Mouse (Mus musculus): ENCODE measurements around the gene Klf6. TPM values are rescaled to one million over a fixed set of nuclear protein-coding genes. Genes with fewer than 3 reads are reported as not detected.

Klf6 gene
- polyA plus RNA-seq, 1 experiment from 2014 or later: 59.0 TPM

DNA sequence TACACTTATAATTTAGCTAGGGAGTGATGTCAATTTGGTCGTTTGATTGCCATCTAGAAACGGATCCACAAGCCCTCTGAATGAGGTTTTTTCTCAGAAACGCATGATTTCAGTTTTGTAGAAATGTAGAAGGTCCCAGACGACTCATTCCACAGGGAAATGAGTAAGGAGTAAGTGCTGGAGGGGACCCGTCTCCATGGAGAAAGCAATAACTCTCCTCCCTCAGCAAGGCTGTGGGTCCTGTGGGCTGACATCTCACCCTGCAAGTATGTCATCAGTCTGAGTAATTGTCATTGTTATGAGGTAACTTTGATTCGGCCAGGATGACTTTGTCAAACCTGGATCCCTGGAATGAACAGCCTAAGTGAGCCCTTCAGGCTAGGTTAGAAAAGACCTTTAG is 4.8 kb downstream of the Klf6 start:
- no peaks in the 10 kb centered on the region for H3K9me3 ChIP-seq
- H3K4me3 ChIP-seq: no peak overlapping the region
- no peaks in the 10 kb centered on the region for H3K27me3 ChIP-seq (ENCODE audit: insufficient read depth, poor library complexity, severe bottlenecking)
- peaks cover 43% of the 10 kb centered on the region for H3K36me3 ChIP-seq
- no peak for DNase-seq (ENCODE audit: low spot score)
- 88% methylated on average over 6 of the region's 6 CpGs for WGBS
- H3K27ac ChIP-seq: no peak overlapping the region
- H3K4me1 ChIP-seq (replicated peaks): peaks cover 46% of the 10 kb centered on the region

DNA sequence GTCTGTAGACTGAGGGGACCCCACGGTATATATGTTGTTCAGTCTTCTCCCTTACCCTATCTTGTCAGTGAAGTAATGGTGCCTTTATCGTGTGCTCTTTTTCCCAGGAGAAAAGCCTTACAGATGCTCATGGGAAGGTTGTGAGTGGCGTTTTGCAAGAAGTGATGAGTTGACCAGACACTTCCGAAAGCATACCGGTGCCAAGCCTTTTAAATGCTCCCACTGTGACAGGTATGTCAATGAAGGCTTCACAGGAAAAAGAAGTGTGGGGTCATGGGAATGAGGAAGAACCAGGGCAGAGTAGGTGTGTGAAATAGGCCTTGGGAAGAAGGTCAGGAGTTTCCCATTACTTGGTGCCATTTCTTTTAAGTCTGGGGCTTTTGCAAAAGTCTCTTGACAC is 5.2 kb downstream of the Klf6 start:
- no peaks in the 10 kb centered on the region for H3K9me3 ChIP-seq
- WGBS: 92% methylated on average over 5 of the region's 5 CpGs
- peaks cover 46% of the 10 kb centered on the region for H3K4me1 ChIP-seq (replicated peaks)
- H3K27ac ChIP-seq: no peak overlapping the region
- no peak overlapping the region for H3K4me3 ChIP-seq
- no peaks in the 10 kb centered on the region for H3K27me3 ChIP-seq (ENCODE audit: insufficient read depth, poor library complexity, severe bottlenecking)
- DNase-seq (ENCODE audit: low spot score): no peak
- peaks cover 43% of the 10 kb centered on the region for H3K36me3 ChIP-seq

DNA sequence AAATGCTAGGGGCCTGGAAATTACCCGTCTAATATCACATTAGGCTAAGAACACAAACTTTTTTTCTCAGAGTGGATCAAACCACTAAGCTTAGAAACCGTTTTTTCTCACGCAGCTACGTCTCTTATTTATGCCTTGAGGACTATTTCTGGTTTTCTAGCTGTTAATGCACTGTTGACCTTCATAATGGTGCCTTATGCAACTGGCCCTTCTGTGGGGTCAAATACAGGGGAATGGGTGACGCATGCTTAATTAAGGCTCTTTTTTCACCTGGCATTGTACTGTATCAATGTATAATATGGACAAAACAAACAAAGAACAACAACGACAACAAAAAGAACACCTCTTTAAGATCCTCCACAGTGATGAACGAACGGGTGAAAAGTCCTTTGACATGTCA is 7.1 kb downstream of the Klf6 start:
- H3K27ac ChIP-seq: no peak overlapping the region
- no peaks in the 10 kb centered on the region for H3K27me3 ChIP-seq (ENCODE audit: insufficient read depth, poor library complexity, severe bottlenecking)
- 84% methylated on average over 8 of the region's 8 CpGs for WGBS
- peaks cover 40% of the 10 kb centered on the region for H3K4me1 ChIP-seq (replicated peaks)
- no peak for DNase-seq (ENCODE audit: low spot score)
- no peak overlapping the region for H3K4me3 ChIP-seq
- peaks cover 43% of the 10 kb centered on the region for H3K36me3 ChIP-seq
- H3K9me3 ChIP-seq: no peaks in the 10 kb centered on the region

DNA sequence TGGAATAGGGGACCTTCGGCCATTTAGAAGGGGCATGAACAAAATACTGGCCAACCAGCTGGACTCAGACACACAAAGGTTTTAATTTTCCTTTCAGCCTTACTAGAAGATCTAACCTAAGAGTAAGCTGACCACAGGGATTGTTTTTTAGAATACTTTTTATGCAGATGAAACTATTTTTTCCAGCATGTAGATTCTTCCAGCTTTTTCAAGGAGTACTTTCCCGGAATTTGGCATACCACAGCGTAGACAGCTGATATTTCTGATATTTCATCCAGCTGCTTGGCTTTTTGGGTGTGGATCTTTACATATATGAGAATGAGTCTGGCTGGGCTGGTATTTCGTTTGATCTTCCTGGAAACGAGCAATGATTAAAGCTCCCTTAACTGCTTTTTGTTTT is 8.2 kb downstream of the Klf6 start:
- Histone ChIP-seq H3K4me1 (replicated peaks) (peaks cover 33% of the 10 kb centered on the region), H3K27me3 (ENCODE audit: insufficient read depth, poor library complexity, severe bottlenecking) (no peaks in the 10 kb centered on the region), H3K27ac (peak overlapping the region; percentile 29; the same call in 1 of the 2 replicates), H3K36me3 (peaks cover 43% of the 10 kb centered on the region), H3K9me3 (no peaks in the 10 kb centered on the region), H3K4me3 (no peak overlapping the region; the same call in 1 of the 2 replicates)
- DNase-seq (ENCODE audit: low spot score): no peak
- 50% methylated on average over 5 of the region's 5 CpGs for WGBS

DNA sequence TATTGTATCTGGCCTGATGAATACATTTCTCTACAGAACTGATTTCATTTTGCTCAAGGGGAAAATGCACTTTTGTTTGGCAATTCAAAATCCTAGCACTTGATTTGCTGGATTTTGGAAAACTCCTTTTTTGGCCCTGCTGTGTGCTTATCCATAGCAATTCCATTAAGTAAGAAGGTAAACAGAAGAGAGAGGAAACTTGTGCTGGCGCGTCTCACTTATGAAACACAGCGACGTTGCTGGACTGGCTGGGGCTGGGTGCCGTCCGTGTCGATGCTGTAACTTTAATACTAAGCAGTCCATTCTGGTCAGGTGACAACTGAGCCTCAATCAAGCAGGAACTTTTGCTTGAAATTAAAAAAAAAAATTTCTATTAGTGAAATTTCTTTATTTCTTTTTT is 8.6 kb downstream of the Klf6 start:
- H3K4me1 ChIP-seq (replicated peaks): peaks cover 33% of the 10 kb centered on the region
- 4% methylated on average over 7 of the region's 7 CpGs for WGBS
- H3K27me3 ChIP-seq (ENCODE audit: insufficient read depth, poor library complexity, severe bottlenecking): no peaks in the 10 kb centered on the region
- no peaks in the 10 kb centered on the region for H3K9me3 ChIP-seq
- DNase-seq (ENCODE audit: low spot score): no peak
- no peak overlapping the region for H3K27ac ChIP-seq
- peaks cover 40% of the 10 kb centered on the region for H3K36me3 ChIP-seq
- no peak overlapping the region; the same call in 1 of the 2 replicates for H3K4me3 ChIP-seq

DNA sequence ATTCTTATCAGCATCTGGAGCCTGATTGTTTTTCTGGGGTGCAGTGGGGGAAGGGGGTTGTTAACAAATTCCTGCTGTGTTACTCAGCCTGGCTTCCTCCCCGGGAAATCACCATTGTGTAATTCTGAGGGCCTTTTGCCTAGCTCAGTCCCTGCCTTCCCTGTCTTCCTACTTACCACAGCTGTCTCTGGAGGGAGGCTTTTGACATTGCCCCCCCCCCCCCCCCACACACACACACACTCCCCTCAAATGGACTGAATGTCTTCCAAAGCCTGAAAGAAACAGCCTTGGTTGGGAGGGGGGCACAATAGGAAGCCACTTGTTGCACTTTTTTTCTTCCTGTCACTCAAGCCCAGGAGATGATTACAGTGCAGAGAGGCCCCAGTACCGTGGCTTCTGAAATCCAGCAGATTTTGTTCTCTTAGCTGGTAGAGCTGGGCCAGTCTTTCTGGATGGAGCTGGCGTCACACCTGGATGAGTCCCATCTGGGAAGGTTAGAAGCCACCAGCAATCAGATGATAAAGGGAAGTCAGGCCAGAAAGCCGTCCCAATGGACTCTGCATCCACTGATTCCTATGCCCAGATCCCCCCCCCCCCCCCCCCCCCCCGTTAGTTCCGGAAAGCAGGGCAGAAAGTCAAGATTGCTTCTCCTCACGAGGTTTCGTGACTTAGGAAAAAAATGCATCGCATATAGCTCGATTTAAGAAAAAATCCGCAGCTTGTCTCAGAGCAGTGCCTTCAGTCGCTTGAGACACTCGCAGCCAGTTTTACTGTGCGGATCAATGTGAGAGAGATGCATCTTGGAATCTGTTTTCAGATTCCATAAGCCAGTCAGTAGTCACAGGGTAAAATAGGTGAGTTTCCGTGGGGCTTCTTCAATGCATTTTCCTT is 9.3 kb downstream of the Klf6 start:
- peaks cover 32% of the 10 kb centered on the region for H3K36me3 ChIP-seq
- no peaks in the 10 kb centered on the region for H3K27me3 ChIP-seq (ENCODE audit: insufficient read depth, poor library complexity, severe bottlenecking)
- WGBS: 11% methylated on average over 15 of the region's 15 CpGs
- H3K4me1 ChIP-seq (replicated peaks): peaks cover 25% of the 10 kb centered on the region
- H3K4me3 ChIP-seq: peak overlapping the region; percentile 29
- H3K9me3 ChIP-seq: no peaks in the 10 kb centered on the region
- peak; percentile 52 for DNase-seq (ENCODE audit: low spot score)
- peak overlapping the region; percentile 59; the same call in 1 of the 2 replicates for H3K27ac ChIP-seq

DNA sequence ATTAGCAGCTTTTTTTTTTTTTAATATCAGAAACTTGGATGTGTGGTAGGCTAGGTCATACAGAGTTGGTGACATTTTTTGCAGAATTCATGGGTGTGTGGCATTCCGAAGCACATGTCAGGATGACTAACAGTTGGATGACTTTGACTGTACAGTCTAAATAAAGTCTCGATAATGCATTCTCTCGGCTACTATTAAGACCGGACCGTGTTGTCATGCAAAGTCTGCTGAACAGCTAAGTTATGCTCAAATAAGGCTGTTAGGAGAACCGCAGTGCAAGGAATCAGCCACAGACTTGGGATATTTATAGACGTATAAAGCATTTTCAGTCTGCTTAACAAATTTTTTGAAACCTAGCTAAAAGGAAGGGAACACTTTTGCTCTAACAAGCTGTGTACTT is 10.1 kb downstream of the Klf6 start:
- DNase-seq (ENCODE audit: low spot score): no peak

DNA sequence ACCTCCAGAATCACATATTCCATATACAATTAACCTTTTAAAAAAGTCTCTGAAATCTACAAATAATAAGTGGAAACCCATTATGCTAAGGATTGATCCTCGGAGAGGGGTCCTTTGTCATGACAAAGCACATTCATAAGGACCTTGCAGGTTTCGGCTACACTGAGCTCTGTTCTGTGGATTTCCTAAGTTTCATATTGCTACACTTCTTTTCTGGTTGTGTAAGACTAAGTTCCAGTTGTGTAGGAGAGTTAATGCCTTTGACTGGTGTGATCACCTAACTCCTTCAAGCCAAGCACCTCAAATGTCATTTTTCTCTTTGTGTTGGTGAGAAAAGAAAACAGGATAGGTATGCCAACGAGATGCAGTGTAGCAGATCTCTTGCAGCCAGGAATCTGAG is 12.4 kb downstream of the Klf6 start:
- H3K27ac ChIP-seq: no peak overlapping the region
- H3K4me3 ChIP-seq: no peak overlapping the region
- DNase-seq (ENCODE audit: low spot score): no peak
- peaks cover 2% of the 10 kb centered on the region; the same call in 1 of the 2 replicates for H3K36me3 ChIP-seq
- H3K27me3 ChIP-seq (ENCODE audit: insufficient read depth, poor library complexity, severe bottlenecking): no peaks in the 10 kb centered on the region
- no peaks in the 10 kb centered on the region for H3K9me3 ChIP-seq
- H3K4me1 ChIP-seq (replicated peaks): peaks cover 19% of the 10 kb centered on the region
- 86% methylated on average over 3 of the region's 3 CpGs for WGBS

More for the DNA sequence above, 10.1 kb downstream of the Klf6 start:
- Histone ChIP-seq H3K36me3 (peaks cover 24% of the 10 kb centered on the region), H3K4me1 (replicated peaks) (peaks cover 24% of the 10 kb centered on the region), H3K4me3 (no peak overlapping the region), H3K27me3 (ENCODE audit: insufficient read depth, poor library complexity, severe bottlenecking) (no peaks in the 10 kb centered on the region), H3K9me3 (no peaks in the 10 kb centered on the region), H3K27ac (no peak overlapping the region)
- 89% methylated on average over 7 of the region's 7 CpGs for WGBS

DNA sequence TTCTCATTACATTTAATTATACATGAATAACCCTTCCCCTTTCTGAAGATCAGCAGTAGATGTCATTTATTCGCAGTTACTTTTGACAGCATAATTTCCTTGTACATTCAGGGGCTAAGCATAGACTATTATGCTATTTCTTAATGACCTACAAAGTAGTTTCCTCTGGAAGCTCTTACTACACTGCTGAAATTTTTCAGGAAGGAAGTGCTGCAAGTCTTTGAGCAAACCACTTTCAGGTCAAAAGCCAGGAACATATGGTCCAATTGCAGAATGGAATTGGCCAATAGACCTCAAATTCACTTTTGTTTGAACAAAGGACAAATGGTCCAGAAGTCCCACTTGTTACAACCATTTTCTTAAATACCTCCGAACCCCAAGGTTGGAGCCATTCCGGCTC is 14.2 kb downstream of the Klf6 start:
- Histone ChIP-seq H3K4me3 (no peak overlapping the region), H3K4me1 (replicated peaks) (peaks cover 6% of the 10 kb centered on the region), H3K9me3 (no peaks in the 10 kb centered on the region), H3K36me3 (no peaks in the 10 kb centered on the region), H3K27ac (no peak overlapping the region), H3K27me3 (ENCODE audit: insufficient read depth, poor library complexity, severe bottlenecking) (no peaks in the 10 kb centered on the region)
- 92% methylated on average over 3 of the region's 3 CpGs for WGBS
- DNase-seq (ENCODE audit: low spot score): no peak

DNA sequence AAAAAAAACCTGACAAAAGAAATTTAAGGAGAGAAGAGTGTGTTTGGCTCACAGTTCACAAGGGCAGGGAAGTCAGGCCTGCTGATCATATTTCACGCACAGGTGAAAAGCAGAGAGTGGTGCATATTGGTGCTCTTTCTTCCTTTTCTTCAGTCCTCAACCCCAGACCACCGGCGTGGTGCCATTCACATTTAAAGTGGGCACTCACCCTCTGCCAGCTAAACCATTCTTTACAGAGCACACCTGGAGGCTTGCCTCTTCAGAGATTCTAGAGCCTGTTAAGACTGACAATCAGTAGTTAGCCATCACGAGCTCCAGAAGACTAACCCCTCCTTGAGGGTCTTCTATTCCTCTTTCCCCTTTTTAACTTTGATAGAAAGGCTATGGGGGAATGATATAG is 17.5 kb downstream of the Klf6 start:
- no peaks in the 10 kb centered on the region for H3K36me3 ChIP-seq
- H3K9me3 ChIP-seq: no peaks in the 10 kb centered on the region
- no peak for DNase-seq (ENCODE audit: low spot score)
- WGBS: 66% methylated on average over 4 of the region's 4 CpGs
- no peak overlapping the region for H3K27ac ChIP-seq
- H3K4me3 ChIP-seq: no peak overlapping the region
- no peaks in the 10 kb centered on the region for H3K27me3 ChIP-seq (ENCODE audit: insufficient read depth, poor library complexity, severe bottlenecking)
- H3K4me1 ChIP-seq (replicated peaks): no peaks in the 10 kb centered on the region

DNA sequence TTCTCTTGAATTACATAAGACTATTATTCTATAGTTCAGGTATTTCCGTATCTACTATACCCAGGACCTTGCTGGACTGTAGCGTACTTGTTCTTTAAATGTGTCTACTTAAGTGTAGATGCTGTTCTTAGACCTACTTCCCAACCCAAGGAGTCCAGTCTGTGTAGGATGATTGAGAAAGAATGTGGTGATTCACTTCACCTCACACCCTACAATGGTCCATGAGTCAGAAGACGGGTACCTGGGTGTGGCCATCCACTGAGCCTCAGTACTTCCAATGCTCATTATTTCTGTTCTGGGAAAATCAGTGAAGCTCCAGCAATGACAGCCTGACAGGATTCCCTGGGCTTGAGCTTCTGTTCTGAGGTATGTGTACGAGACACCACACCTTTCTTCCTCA is 25.5 kb downstream of the Klf6 start:
- Histone ChIP-seq H3K9me3 (no peaks in the 10 kb centered on the region), H3K27ac (no peak overlapping the region), H3K4me1 (replicated peaks) (no peaks in the 10 kb centered on the region), H3K36me3 (no peaks in the 10 kb centered on the region), H3K4me3 (no peak overlapping the region), H3K27me3 (ENCODE audit: insufficient read depth, poor library complexity, severe bottlenecking) (no peaks in the 10 kb centered on the region)
- WGBS: 85% methylated on average over 4 of the region's 4 CpGs
- DNase-seq (ENCODE audit: low spot score): no peak

DNA sequence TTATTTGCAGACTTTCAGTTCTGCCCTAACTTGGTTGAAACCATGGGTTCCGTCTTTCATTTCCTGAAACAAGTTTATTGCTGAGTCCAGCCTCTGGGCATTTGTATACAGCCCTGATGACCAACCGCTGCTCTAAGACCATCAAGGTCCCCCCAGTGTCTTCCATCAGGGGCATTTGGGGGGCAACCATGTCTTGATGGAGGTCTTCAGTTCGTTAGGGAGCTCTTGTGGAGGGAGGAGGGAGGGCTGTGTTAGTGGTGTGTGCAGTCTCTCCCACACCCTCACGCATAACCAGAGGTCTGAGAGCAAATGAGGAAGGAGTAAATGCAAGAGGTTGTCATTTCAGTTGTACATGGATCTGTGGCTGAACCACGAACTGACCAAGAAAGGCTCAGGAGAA is 26.9 kb downstream of the Klf6 start:
- Histone ChIP-seq H3K9me3 (no peaks in the 10 kb centered on the region), H3K36me3 (no peaks in the 10 kb centered on the region), H3K27me3 (ENCODE audit: insufficient read depth, poor library complexity, severe bottlenecking) (no peaks in the 10 kb centered on the region), H3K27ac (no peak overlapping the region), H3K4me3 (no peak overlapping the region), H3K4me1 (replicated peaks) (no peaks in the 10 kb centered on the region)
- WGBS: 82% methylated on average over 5 of the region's 5 CpGs
- DNase-seq (ENCODE audit: low spot score): no peak

DNA sequence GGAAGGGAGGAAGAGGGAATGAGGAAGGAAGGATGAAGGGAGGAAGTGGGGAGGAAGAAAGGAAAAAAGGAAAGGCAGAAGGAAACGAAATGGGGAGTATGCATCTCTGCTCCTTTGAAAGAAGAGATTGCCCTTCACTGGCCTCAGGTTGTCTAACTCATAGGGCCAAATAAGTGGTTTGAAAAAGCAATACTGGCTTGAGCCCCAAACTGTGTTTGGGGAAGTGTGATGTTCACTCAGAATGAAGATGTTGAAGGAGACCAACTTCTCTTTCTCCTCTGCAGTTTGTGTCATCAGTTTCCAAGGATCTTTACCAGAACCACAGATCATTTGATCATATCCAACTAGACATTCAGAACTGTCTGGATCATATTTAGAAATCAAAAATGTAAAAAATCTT is 27.4 kb downstream of the Klf6 start:
- DNase-seq (ENCODE audit: low spot score): no peak
- no peaks in the 10 kb centered on the region for H3K4me1 ChIP-seq (replicated peaks)
- no peak overlapping the region for H3K27ac ChIP-seq
- no peaks in the 10 kb centered on the region for H3K27me3 ChIP-seq (ENCODE audit: insufficient read depth, poor library complexity, severe bottlenecking)
- no peak overlapping the region for H3K4me3 ChIP-seq
- H3K36me3 ChIP-seq: no peaks in the 10 kb centered on the region
- 76% methylated on average over 1 of the region's 1 CpGs for WGBS
- no peaks in the 10 kb centered on the region for H3K9me3 ChIP-seq
